Mouse (Mus musculus): Measurements from ENCODE around the gene Copa.

DNA sequence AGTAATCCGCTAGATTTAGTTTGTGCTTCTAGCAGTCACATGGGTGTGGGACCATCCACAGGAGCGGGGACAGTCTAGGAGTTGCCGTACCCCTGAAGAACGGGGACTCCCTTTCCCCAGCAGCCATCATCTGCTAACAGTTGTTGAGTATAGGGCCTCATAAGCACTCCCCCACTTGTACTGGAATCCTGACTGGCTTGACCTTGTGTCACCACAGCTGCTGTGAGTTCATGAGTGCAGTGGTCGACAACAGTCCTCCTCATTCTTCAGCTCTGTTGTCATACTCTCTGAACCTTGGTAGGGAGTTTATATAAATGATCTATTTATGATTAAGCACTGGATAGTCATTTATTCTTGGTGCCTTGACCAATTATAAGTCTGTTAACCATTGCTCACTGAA lies 87.5 kb downstream of the Copa start:
- TF ChIP-seq CTCF (IDR thresholded peaks at IDR 0.05; ENCODE audit: extremely low read depth, insufficient read length, insufficient replicate concordance, low read depth, low read length) (no peak), POLR2A (IDR thresholded peaks at IDR 0.05; ENCODE audit: low read depth, low read length) (no peak)
